Mouse (Mus musculus): ENCODE results near the gene Mapk8ip2.

- TF ChIP-seq CTCF (IDR thresholded peaks at IDR 0.05; ENCODE audit: control insufficient read depth, insufficient read depth, insufficient read length) (no peak), USF1 (IDR thresholded peaks at IDR 0.05; ENCODE audit: low read depth) (no peak)
Measured at GRCm38 (mm10) chr15:89410118-89410517, 43.6 kb upstream of the Mapk8ip2 start, which contains the start of gene Syce3.

Measured in C2C12 (cell line).